Mouse (Mus musculus): Measurements from ENCODE around the gene Rps6kb1. TPM values are rescaled to one million over a fixed set of nuclear protein-coding genes. Genes with fewer than 3 reads are reported as not detected.

The Rps6kb1 gene
- 73.8 and 89.6 TPM in 2 replicates for polyA plus RNA-seq (2015; fragmentation: Nextera tagmentation; extraction: Ambion mirVana)

GRCm38 (mm10) chr11:86544639-86545299 is at the start of gene Rps6kb1, which contains the start of gene Tubd1:
TSS of gene Rps6kb1 (minus strand) at chr11:86544805.
TSS of gene Tubd1 (plus strand) at chr11:86544991.
- DNase-seq (ENCODE audit: low spot score), result peak; percentile 100

GRCm38 (mm10) chr11:86593443-86593842 is 48.8 kb upstream of the Rps6kb1 start:
- DNase-seq (ENCODE audit: low spot score), result no peak

DNA sequence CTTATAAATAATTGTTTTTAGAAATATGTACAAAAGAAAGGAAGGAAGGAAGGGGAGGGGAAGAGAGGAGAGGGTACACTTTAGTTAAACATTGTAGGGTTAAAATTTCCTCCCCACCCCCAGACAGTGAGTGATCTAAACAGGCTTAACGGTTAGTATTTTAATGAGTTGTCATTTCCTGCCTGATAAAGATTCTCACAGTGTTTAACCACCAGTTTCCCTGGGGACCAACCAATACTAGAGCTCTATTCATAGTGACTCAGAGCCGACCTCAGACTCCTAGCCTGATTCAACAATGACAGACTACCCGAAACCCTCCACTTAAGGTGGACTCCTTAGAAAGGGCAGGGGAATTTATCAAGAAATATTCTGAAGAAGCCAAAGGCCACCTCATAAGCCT is 48.4 kb upstream of the Rps6kb1 start:
- peak; percentile 37 for DNase-seq (ENCODE audit: low spot score)

DNA sequence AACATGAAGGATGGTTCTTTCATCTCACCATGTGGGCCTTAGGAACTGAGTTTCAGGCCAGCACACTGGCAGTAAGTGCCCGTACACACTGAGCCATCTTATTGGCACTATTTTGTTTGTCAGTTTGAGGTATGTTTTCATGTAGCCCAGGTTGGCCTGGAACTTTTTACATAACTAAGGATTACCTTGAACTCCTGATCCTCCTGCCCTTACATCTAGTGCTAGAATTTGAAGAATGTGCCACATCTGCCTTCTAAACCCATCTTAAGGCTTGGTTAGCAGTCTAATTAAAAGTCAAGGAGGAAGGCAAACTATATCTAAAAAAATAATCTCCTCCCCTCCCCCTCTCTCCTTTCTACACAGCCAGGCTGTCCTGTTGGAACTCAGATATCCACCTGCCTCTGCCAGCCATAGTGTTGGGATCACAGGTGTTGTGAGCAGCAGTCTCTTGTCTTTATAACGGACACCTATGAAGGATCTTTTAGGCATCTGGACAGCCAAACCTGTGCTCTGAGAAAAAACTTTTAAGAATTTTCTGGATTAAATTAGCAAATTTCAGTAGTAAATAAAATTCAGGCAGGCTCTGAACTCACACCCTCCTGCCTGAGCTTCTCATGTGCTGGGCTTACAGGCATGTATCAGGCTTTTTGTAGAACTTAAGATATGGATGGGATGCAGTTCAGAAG is 47.5 kb upstream of the Rps6kb1 start:
- no peak for DNase-seq (ENCODE audit: low spot score)

- no peak for DNase-seq (ENCODE audit: low spot score)
Observed at GRCm38 (mm10) chr11:86591301-86591845, 46.8 kb upstream of the Rps6kb1 start.

DNA sequence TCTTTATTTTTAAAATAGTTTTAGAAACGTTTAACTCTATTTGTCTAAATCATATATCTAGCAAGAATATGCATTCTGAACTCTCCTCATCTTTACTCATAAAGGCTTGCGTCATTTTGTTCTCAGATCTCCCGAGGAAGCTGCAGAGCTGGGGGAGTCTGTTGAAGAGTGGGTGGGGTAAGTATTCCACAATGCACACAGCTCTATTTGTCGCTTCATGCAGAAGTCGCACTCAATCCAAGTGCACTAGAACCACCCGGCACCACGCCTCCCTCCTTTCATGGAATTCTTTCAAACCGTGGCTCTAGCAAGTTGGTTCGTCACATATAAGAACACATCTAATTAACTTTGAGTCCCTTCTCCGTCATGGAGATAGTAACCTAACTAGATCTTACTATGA is 46.0 kb upstream of the Rps6kb1 start:
- no peak for DNase-seq (ENCODE audit: low spot score)

DNA sequence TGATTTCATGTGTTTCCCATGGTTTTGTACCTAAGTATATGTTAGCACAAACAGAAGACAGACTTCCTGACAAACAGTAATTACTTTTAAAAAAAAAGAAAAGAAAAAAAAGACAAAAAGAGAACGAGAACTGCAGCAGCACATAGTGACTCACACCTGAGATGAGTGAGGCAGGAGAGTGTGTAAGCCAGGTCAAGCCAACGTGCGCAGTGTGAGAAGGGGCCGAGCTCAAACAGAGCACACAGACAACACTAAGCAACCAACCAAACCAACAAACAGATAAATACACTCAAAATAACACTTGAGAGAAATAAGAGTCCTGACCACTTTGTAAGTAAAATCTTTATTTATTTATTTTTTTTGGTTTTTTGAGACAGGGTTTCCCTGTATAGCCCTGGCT is 45.5 kb upstream of the Rps6kb1 start:
- DNase-seq (ENCODE audit: low spot score), result no peak

DNA sequence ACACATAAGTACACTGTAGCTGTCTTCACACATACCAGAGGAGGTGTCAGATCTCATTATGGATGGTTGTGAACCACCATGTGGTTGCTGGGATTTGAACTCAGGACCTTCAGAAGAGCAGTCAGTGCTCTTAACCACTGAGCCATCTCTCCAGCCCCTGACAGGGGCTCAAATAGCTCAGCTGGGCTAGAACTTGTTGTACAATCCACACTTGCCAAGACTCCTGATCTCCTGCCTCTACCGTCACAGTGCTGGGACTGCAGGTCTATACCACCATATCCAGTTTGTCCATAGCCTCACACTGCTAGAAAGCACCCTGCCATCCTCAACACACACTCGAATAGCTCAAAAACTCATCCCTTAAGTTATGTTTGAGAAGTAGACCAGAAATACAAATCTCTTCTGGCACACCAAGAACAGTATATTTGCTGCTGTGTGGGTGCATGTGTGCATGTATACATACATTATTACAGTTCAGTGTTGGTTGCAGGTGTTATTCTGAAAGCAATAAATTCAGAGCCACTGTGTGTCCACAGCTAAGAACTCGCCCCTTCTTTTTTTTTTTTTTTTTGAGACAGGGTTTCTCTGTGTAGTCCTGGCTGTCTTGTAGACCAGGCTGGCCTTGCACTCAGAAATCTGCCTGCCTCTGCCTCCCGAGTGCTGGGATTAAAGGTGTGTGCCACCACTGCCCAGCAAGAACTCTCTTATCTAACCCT is 44.1 kb upstream of the Rps6kb1 start:
- no peak for DNase-seq (ENCODE audit: low spot score)

GRCm38 (mm10) chr11:86587830-86588229 is 43.2 kb upstream of the Rps6kb1 start:
- no peak for DNase-seq (ENCODE audit: low spot score)

DNA sequence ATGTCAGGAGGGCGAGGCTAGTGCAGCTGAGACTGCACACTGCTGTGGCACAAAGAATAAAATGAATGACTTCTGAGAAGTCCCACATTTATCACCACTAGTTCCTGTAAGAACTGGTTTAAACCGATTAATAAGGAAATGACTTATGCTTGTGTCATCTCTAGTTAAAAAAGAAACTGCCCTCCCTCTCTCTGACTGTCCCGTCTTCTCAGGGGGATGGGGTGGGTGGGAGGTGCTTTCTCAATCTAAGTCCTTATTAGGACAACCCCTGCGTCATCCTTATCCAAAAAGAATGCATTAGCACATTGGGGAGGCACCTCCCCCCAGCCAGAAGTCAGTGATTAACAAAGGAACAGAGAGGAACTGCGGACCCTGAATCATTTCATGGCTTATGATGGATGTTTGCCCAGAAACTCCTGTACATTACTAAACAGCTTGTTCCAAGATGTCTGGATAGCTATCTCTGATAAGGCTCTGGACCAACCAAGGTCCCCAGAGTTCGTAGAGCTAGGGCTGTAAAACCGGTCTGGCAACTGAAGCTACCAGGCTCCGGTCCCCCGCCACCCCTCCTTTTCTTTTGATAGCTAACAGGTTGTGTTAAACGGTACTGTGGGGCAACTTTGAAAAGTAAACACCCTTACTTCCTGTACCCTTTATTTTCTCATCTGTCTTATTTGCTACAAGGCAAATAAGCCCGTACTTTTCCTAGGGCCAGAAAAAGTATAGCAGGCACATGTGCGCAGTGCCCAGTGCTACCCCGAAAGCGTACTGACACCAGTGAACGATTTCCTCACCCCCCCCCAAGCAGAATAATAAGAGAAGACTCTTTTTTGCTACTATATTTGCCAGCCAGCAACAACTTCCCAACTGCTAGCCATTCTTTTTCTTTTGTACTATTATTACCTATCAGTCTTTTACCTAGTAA is 42.5 kb upstream of the Rps6kb1 start:
- peak; percentile 58 for DNase-seq (ENCODE audit: low spot score)

DNA sequence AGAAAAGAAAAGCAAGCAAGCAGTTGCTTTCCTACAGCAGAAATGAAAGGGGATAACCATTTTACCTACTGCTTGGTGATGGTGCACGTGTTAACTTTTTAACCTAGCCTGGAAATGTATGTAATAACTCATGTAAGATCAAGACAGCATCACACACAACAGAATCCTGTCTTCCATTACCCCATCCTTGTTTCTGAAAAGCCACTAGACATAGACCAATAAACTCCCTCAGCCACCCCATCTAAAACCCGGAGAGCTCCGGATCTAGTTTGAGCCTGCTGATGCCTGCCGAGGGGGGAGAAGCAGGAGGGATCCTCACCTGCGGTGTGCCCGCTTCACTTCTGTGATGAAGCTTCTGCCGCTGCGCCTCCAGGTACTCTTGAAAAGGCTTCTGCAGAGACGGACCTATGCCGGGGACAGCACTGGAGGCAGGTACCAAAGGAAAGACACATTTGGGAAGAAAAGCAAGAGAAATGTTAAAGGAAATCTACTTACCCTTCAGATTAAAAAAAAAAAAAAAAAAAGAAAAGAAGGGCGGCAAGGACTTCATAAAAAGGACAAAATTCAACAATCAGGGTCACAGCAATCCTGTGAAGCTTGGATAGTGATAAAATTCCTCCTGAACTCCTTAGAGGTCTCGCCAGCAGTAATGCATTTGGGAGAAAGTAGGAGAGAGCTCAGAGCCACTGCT is 41.7 kb upstream of the Rps6kb1 start:
- DNase-seq (ENCODE audit: low spot score), result peak; percentile 65

DNA sequence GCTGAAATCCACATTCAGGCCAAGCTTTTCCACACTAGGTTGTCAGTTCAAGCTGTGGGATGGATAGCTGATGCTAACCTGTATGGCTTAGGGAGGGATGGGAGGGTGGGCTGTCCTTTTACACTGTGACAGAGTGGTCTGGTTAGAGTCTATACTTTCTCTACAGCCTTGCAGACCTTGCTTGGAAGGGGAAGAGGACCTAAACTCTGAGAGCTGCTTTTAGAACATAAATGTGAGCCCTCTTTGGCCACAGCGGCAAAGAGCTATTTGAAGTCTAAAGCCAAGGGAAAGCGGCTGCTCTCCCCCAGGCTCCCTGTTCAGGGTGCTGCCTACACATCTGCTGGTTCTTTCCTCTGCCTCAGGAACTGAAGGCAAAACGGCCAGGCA is 41.0 kb upstream of the Rps6kb1 start:
- DNase-seq (ENCODE audit: low spot score), result no peak

DNA sequence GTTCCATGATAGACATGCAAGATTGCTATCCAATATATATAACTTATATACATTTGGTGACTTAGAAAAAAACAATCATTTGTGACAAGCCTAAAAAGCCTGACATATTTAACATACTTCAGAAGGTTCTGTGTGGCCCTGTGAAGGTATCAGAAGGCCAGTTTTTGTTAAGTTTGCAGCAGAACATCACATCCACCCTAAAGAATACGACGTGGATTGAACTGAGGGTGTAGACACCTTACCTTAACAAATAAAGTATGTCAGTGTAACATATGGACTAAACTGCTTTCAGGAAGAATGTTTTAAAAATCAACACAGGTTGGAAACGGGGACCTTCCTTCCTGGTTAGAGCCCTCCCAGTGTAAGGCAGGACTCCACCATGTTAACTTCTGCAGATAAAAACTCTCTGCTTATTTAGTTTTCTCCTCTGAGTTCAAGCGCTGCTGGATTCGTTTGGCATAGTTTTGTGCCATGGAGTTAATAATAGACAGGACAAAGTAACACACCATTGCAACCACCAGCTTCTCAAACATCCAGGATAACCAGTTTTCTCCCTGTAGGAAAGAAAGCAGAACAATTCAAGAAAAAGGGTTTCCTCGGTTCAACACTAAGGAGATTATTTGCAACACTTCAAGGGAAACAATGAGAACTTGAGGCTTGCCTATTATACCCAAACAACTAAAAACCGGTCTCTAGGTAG is 40.4 kb upstream of the Rps6kb1 start:
- no peak for DNase-seq (ENCODE audit: low spot score)

DNA sequence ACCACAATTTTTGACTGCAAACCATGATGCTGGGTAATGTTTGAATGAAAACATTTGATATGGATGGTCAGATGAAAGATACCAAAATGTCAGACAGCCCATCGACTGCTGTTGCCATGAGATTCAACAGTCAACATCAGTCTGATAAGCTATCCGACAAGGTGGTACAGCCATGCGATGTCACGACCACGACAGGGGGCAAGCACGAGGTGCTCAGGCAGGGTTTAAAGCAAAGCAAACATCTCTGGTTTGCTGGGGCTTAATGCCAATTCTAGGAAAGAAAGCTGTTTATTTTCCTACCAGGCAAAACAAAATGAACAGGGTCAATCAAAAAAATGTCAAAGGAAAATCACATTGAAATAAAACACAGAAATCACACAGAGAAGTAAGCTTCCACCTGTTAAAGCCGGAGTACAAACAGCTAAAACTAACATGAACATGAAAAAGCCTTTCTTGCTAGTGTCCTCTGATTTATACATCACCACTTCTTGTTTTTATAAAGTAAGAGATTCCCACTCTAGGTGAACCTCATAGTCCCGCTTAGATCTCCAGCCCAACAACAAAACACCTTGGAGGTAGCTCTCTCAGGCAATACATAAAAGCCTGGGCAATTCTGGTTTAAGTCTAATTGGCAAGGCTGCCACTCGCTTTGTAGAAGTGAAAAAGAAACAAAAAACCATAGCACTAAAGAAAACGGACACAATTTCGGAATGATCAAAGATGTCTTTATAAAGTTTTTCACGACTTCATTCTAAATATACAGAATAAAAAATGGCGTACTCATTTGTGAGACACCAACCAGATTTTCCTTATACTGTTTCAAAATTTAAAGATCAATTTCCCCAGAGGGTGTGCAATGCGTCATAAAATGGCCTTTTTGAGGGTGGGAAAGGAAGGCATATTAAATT is 39.6 kb upstream of the Rps6kb1 start:
- no peak for DNase-seq (ENCODE audit: low spot score)

DNA sequence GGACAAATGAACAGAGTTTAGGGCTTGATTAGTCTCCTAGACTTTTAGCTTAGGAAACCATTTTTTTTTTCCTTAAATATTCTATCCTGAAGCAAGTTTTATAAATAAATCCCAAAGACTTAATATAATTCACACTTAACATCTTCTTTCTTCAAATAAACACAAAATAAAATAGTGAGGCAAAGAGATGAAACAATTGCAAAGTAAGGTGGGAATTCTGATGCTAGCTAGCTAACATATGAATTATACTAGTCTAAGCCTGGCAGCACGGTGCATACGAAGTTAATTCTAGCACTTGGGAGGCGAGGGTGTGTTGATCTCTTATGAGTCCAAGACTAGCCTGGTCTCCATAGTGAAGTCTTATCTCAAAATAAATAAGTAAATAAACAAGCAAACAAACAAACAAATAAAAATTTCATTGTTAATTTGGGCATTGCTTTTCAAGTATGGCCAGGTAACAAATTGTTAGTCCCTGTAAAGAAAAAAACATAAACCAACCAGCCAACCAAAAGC is 38.8 kb upstream of the Rps6kb1 start:
- no peak for DNase-seq (ENCODE audit: low spot score)

- no peak for DNase-seq (ENCODE audit: low spot score)
Observed at GRCm38 (mm10) chr11:86582543-86583260, 38.1 kb upstream of the Rps6kb1 start.

GRCm38 (mm10) chr11:86581943-86582542 is 37.4 kb upstream of the Rps6kb1 start:
- DNase-seq (ENCODE audit: low spot score), result peak; percentile 66
